Mouse (Mus musculus) embryonic fibroblast, embryonic 13.5 days (primary cell): Measurements from ENCODE around the gene Lmbr1.

Source experiments
- CTCF ChIP-seq: IDR thresholded peaks from 2 replicates; pipeline ENCODE4 v1.5.1; 2011; ENCODE audit warnings: mild to moderate bottlenecking, control low read depth, low read length, moderate library complexity, borderline replicate concordance; ENCODE audit not compliant: insufficient read depth
- POLR2A ChIP-seq: IDR thresholded peaks from 2 replicates; pipeline ENCODE4 v1.6.1; 2011; ENCODE audit warnings: low read depth, mild to moderate bottlenecking, control low read depth, low read length, moderate library complexity

DNA sequence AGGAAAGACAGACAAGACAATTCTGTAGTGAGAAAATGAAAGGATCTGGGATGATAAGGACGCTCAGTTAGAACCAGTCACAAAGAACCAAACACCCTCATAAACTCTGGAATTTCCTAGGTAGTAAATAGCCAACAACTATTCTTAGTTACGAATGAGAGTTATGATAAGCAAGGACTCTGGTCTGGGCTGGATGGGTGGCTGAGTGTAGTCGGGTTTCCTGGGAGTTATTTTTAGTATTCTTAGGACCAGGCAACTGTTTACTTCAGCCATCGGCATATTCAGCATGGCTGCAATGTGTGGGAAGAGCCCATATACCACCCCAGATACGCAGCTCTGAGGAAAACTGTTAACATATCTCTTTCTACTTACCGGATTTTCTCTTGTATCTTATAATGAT is 14.7 kb downstream of the Lmbr1 start:
- no peak for TF ChIP-seq CTCF
- TF ChIP-seq POLR2A = no peak
